Mouse (Mus musculus) spleen, embryonic (tissue): ENCODE measurements around the gene Rrp1b.
"Not testable (repeated sequence)": the region's sequence is repeated elsewhere in the genome, so short reads cannot be mapped to it uniquely, and the experiment has no call there.

Source experiments
- CTCF ChIA-PET: fragments of 350-600 bp; sonication (Branson Sonifier 250); formaldehyde crosslinking; loops from one replicate; lab custom pipeline; 2022; lab: Charles Lee

Gene Rrp1b

GRCm38 (mm10) chr17:32083351-32083750, 47.5 kb downstream of the Rrp1b start:
- CTCF ChIA-PET: interaction anchor here (0.6 kb wide), 1 partner anchor 332 kb away, joined by 3 read pairs; no protein-coding TSS in a partner anchor

DNA sequence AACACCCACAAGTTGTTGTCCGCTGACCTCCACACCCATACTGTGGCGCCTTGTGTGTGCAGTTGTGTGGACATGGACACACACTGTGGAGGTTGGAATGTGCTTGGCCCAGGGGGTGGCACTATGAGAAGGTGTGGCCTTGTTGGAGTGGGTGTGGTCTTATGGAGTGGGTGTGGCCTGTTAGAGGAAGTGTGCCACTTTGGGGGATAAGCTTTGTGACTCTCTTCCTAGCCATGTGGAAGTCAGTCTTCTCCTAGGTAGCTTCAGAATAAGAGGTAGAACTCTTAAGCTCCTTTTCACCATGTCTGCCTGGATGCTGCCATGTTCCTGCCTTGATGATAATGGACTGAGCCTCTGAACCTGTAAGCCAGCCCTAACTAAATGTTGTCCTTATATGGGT, 51.2 kb downstream of the Rrp1b start:
- CTCF ChIA-PET: interaction anchor here (0.6 kb wide), 1 partner anchor 164 kb away, joined by 6 read pairs; no protein-coding TSS in a partner anchor

GRCm38 (mm10) chr17:32091032-32091363, 55.1 kb downstream of the Rrp1b start:
- CTCF ChIA-PET: no interaction called here

DNA sequence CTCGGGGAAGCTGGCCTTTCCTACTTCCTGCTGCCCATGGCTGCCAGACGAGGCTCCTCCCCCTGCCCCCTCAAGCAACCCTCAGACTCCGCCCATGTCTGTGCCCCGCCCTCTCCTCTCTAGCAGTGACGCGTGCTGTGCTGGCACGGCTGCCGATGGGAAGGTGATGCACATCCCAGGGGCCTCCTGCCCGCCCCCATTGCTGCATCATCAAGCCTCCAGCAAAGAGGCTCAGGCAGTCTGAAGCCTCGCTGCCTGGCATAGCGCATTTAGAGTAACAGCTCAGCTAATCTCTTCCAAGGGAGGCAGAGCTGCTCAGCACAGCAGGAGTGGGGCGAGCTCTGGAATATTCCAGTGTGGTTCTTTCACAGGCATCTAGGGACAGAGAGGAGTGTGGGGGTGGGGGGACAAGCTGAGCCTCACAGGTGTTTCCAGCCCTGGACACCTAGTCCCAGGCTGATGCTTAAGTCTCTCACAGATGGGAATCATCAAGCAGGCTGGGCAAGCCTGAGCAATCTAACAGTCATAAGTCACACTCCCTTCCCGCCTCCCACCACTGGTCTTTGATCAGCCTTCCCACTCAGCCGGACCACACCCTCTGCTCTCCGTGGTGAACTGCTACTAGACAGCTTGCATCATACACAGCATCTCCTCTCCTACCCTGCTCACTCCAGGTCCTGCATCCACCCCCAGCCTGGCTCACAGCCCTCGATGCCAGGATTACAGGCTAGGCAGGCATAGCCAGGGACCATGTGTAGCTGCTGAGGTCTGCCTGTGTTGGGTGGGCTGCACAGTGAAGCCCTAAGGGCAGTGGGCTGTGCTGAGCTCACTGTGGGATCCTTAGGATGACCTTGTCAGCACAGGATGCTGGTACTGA, 55.7 kb downstream of the Rrp1b start:
- CTCF ChIA-PET: not testable (repeated sequence)

GRCm38 (mm10) chr17:32092241-32092619, 56.3 kb downstream of the Rrp1b start:
- CTCF ChIA-PET: no interaction called here

GRCm38 (mm10) chr17:32092895-32093294, 57.0 kb downstream of the Rrp1b start:
- CTCF ChIA-PET: no interaction called here

DNA sequence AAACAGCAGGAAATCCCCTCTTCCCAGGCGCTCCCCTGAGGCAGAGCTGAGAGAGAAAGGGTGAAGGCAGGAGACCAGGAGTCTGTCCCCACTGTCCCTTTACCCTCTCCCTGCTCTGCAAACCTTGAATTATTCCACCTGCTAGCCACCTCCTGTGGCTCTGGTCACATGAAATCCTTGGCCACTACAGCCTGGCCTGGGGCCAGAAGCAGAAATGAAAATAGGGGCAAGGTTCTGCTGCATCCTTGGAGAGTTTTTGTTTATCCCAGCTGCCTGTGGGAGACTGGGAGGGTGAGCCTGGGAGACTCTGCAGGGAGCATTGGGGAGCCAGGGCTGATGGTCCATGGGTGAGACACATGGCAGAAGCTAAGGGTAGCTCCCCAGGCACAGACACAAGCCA, 61.8 kb downstream of the Rrp1b start:
- CTCF ChIA-PET: no interaction called here

DNA sequence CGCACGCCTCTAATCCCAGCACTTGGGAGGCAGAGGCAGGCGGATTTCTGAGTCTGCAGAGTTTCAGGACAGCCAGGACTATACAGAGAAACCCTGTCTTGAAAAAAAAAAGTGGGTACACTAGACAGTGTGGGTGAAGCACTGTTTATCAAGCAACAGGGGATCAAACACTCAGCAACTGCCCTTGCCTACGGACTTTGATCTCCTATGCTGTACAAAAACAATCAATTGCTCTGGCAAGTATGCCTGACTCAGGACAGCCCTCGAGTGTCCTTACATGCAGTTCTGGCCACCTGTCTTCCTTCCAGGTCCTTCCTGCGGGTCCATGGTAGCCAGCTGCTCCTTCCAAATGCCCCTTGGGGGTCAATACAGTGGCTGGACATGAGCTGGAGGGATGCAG, 63.0 kb downstream of the Rrp1b start:
- CTCF ChIA-PET: not testable (repeated sequence)

GRCm38 (mm10) chr17:32099574-32099942, 63.7 kb downstream of the Rrp1b start:
- CTCF ChIA-PET: no interaction called here

DNA sequence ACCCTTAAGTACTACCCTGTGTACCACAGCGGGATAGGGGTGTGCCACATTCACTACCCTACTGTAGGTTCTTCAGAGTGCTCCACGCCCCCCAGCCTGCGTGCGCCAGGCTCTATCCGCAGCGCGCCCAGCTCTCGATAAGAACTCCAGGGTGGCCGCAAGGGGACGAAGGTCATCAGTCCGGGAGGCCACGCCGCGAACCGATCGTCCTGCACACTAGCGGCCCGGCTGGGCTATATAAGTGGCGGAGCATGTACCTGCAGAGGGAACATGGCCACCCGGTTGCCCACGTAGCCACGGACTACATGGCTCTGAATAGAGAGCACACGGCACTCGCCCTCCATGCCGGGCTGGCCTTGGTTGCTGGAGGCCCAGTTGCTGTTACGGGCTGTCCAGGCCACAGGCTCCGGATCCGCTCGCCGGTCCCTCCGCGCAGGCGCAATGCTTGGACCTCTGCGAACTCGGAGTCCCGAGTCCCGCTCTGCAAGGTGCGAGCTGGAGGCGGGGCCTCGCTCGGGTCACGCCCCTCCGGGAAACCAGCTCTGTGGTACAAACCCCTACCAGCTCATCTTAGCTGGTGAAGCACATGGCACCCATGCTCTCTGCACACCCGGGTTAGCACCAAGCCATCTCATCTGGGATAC, 64.2 kb downstream of the Rrp1b start:
- CTCF ChIA-PET: interaction anchor here (0.6 kb wide), 1 partner anchor 1552 kb away, joined by 4 read pairs; no protein-coding TSS in a partner anchor

DNA sequence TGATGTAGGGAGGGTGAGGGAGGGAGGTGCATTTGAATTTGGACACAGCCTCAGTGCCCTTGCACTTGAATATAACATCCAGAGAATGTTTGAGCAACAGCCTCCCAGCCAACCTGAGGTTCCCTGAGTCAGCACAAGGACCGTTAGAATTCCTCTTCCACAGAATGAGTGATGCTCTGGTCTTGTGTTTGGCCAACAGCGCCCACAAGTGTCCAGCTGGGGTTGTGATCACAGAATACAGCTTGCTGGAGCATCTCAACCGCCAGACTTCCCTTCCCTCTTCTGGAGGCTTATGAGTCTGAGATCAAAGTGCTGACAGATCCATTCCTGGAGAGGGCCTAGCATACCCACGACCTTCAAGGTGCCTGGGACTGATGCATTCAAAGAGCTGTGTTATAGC, 67.2 kb downstream of the Rrp1b start:
- CTCF ChIA-PET: no interaction called here

- CTCF ChIA-PET: no interaction called here
Measured at GRCm38 (mm10) chr17:32106358-32106757, 70.5 kb downstream of the Rrp1b start.

DNA sequence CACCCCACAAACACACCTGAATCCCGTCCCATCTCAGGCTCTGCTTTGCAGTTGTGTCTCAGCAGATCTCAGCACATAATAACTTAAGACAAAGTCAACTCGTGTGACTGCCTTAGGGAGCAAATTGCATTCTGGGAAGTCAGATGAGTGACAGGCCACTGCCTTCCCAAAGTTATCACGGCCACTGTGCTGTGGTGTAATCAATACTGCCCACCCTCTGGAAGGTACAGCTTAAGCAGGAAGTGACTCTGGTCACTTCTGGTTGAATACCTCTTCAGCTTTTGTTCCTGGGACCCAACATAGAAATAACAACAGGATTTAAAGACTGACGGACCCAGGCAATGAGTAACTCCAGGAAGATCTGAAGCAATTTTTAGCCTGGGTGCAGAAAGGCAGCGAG, 72.0 kb downstream of the Rrp1b start:
- CTCF ChIA-PET: no interaction called here

GRCm38 (mm10) chr17:32108320-32109011, 72.6 kb downstream of the Rrp1b start:
- CTCF ChIA-PET: not testable (repeated sequence)

DNA sequence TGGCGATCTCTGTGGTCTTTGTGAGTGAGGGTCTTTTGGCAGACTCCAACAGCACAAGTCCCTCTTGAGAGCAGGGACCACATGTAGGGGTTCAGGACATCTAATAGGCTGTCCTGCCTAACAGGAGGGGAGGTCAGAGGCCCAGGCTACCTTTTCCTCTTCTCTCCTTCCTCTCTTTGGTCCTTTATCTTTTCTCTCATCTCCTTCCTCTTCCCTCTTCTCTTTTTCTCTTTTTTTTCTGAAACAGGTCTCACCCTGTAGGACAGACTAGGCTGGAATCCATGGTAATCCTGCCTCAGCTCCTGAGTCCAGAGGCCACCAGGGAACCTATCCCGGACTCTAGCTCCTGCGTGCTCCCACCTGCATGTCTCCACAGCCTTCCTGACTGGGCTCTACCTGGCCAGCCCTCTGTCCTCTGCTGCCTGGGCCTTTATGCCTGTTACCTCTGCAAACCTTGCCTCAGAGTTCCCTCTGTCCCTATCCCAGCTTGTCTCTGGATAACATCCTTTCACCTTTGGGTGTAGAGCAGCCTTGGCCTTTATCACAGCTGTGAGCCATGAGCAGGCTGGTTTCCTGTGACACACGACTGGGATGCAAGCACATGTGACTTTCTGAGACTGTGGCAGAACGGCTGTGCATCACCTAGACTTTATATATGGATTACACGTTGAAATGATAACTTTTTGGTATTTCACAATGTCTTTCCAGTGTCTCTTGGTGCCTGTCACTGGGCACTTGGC, 73.5 kb downstream of the Rrp1b start:
- CTCF ChIA-PET: no interaction called here

- CTCF ChIA-PET: no interaction called here
Measured at GRCm38 (mm10) chr17:32110424-32110823, 74.5 kb downstream of the Rrp1b start.

- CTCF ChIA-PET: no interaction called here
Measured at GRCm38 (mm10) chr17:32110980-32111780, 75.3 kb downstream of the Rrp1b start.
